Mouse (Mus musculus) liver, embryonic 14.5 days (tissue): ENCODE measurements around the gene Akt3.

ENCODE experiments used
- CTCF ChIP-seq: IDR thresholded peaks from 2 replicates; pipeline ENCODE4 v1.5.1; 2016; ENCODE audit warnings: antibody characterized with exemption, low read depth, control low read depth
- EP300 ChIP-seq: IDR thresholded peaks from 2 replicates; pipeline ENCODE4 v1.6.1; 2016; ENCODE audit warnings: antibody characterized with exemption, low read depth

DNA sequence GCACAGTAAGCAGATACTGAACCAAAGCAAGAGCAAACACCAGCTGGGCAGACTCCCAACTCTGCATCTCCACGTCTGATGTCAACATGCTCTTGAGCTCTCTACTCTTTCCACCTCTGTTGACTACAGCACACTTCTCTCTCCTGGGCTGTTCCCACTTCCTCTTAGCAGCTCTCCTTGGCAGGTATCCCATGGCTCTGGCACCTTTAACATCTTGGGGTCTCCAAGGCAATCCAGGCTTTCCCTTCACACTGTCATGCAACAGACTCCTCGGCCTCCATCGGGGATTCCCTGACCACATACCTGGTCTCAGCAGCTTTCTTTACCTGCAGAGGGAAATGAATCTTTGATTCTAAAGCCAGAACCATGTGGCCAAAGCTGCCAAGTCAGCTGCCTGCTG lies 250.6 kb downstream of the Akt3 start:
- no peak for TF ChIP-seq CTCF
- no peak for TF ChIP-seq EP300
